ENCODE assay signal across 22 mouse cellular contexts in genomic region chr6:17785248-17785647, GRCm38 (mm10).
DNase-seq lines count a peak whose midpoint lies in the region; ATAC-seq and TF ChIP-seq lines count a peak whose summit lies in the region.
"Had no signal": no experiment of that assay in that cellular context is flagged by ENCODE, and none has a peak within 500 bp of the region (broad histone marks: within the 10 kb centered on the region; RNA-seq: fewer than 3 reads in every experiment).

No protein-coding gene starts in this region.

- intact Hi-C loops in heart, postnatal 10 days (cut with DNase I) = no loop called here
- intact Hi-C loops in heart, adult 2 months (cut with DNase I) = no loop called here

- no peaks in the 10 kb centered on the region for H3K9me3 ChIP-seq in liver, embryonic 12.5 days (replicated peaks)
- H3K9me3 ChIP-seq: hindbrain, embryonic 15.5 days; stomach, embryonic 15.5 days had no signal

- no peak overlapping the region for H3K27ac ChIP-seq in heart, adult 2 months
- H3K27ac ChIP-seq in liver, embryonic 12.5 days = no peak overlapping the region
- H3K27ac ChIP-seq: hindbrain, embryonic 15.5 days; midbrain, embryonic 13.5 days; stomach, embryonic 15.5 days had no signal

- 23% methylated on average over 2 of the region's 2 CpGs for WGBS in heart, adult 2 months
- 64% methylated on average over 2 of the region's 2 CpGs for WGBS in liver, embryonic 12.5 days (ENCODE audit: insufficient replicate concordance)

- DNase-seq in embryo, embryonic 11 days = peak; percentile 25
- DNase-seq in embryo, embryonic 10.5 days (ENCODE audit: low spot score) = no peak
- DNase-seq in heart, postnatal 10 days = peak; percentile 37 to 54
- DNase-seq in heart, adult 2 months = no peak
- DNase-seq in lung, postnatal 10 days = peak; percentile 29
- no peak for DNase-seq in lung, adult 18-20 months
- DNase-seq in skeletal muscle tissue, adult 2 months (ENCODE audit: low read depth, low spot score) = peak; percentile 58
- DNase-seq: adrenal gland, postnatal 36 days; cerebellum, adult 18-20 months; cerebellum, postnatal 25 days; left cerebral cortex, postnatal 4 days; lung, embryonic 14.5 days; thymus, adult 2 months had no signal

- no peak overlapping the region for H3K4me2 ChIP-seq in liver, embryonic 12.5 days
- H3K4me2 ChIP-seq: hindbrain, embryonic 15.5 days; liver, embryonic 11.5 days; lung, embryonic 14.5 days; midbrain, embryonic 13.5 days; stomach, embryonic 15.5 days had no signal

- no peaks in the 10 kb centered on the region for H3K27me3 ChIP-seq in heart, adult 2 months (ENCODE audit: control insufficient read depth, insufficient read depth, low read length)
- H3K27me3 ChIP-seq in liver, embryonic 12.5 days (replicated peaks) = no peaks in the 10 kb centered on the region
- H3K27me3 ChIP-seq: hindbrain, embryonic 15.5 days; midbrain, embryonic 13.5 days; stomach, embryonic 15.5 days had no signal

- no peak overlapping the region for H3K4me3 ChIP-seq in heart, adult 2 months
- no peak overlapping the region for H3K4me3 ChIP-seq in liver, embryonic 12.5 days
- H3K4me3 ChIP-seq: hindbrain, embryonic 15.5 days; midbrain, embryonic 13.5 days; myocyte; stomach, embryonic 15.5 days had no signal

- TF ChIP-seq CTCF in heart, adult 2 months (IDR thresholded peaks at IDR 0.05) = no peak

- H3K36me3 ChIP-seq in heart, adult 2 months (ENCODE audit: control insufficient read depth, insufficient read depth, low read length) = peaks cover 19% of the 10 kb centered on the region
- no peaks in the 10 kb centered on the region for H3K36me3 ChIP-seq in liver, embryonic 12.5 days
- H3K36me3 ChIP-seq: hindbrain, embryonic 15.5 days; stomach, embryonic 15.5 days had no signal

- ATAC-seq in liver, embryonic 12.5 days = no peak
- ATAC-seq: CD4-positive, CD25-positive, alpha-beta regulatory T cell, adult 4 months; forebrain, embryonic 16.5 days; intestine, embryonic 16.5 days; midbrain, embryonic 13.5 days had no signal

- no peak for TF ChIP-seq POLR2A in heart, adult 2 months (IDR thresholded peaks at IDR 0.05; ENCODE audit: insufficient read depth, low read depth, low read length)

- no peak overlapping the region for H3K9ac ChIP-seq in heart, adult 2 months (ENCODE audit: low read depth, low read length)
- H3K9ac ChIP-seq in liver, embryonic 12.5 days = no peak overlapping the region
- H3K9ac ChIP-seq: hindbrain, embryonic 15.5 days; lung, embryonic 14.5 days; midbrain, embryonic 13.5 days; stomach, embryonic 15.5 days had no signal

- peaks cover 9% of the 10 kb centered on the region for H3K4me1 ChIP-seq in heart, adult 2 months (ENCODE audit: control insufficient read depth, insufficient read depth, low read length)
- H3K4me1 ChIP-seq in liver, embryonic 12.5 days = 0 out of 2 replicates have a peak, but pooled peaks cover 5% of the 10 kb centered on the region
- H3K4me1 ChIP-seq: stomach, embryonic 15.5 days had no signal

- H3K79me2 ChIP-seq in heart, adult 2 months (replicated peaks; ENCODE audit: control insufficient read depth, insufficient read depth, low read length) = peaks cover 4% of the 10 kb centered on the region

- TF ChIP-seq EP300 in heart, adult 2 months (IDR thresholded peaks at IDR 0.05; ENCODE audit: insufficient read depth, low read depth, low read length) = no peak

Comparison
In these comparisons a context has a peak if more than half of its experiments do, and no peak if none do; other contexts are left out.
1. DNase-seq: peak in embryo, embryonic 11 days (single experiment), heart, postnatal 10 days (2 of 2), lung, postnatal 10 days (single experiment) and skeletal muscle tissue, adult 2 months (single experiment); none in embryo, embryonic 10.5 days (single experiment), heart, adult 2 months (0 of 2) and lung, adult 18-20 months (0 of 2).